Mouse (Mus musculus) hindbrain, embryonic 11.5 days (tissue): ENCODE measurements around the gene Lgals3bp. TPM values are rescaled to one million over a fixed set of nuclear protein-coding genes. Genes with fewer than 3 reads are reported as not detected.

Source experiments
- ATAC-seq: fragments of 200-750 bp; cut with Nextera tagmentation; 2 replicates; pipeline ENCODE4 v1.8.0; 2017; ENCODE audit warnings: mild to moderate bottlenecking, moderate TSS enrichment, moderate library complexity; ENCODE audit not compliant: low FRiP score
- DNase-seq: peaks from one replicate; pipeline ENCODE4 v3.0.0-alpha.2; 2015; ENCODE audit warnings: low spot score
- H3K27ac ChIP-seq: fragments of 300-500 bp; sonication (generic); 2 replicates; pipeline ENCODE4 v1.5.1; 2014; ENCODE audit warnings: mild to moderate bottlenecking, low read depth, low read length
- H3K27me3 ChIP-seq: fragments of 300-500 bp; sonication (generic); 2 replicates; pipeline ENCODE4 v1.6.1; 2014; ENCODE audit warnings: mild to moderate bottlenecking, low read length, moderate library complexity, mixed read lengths; ENCODE audit not compliant: control insufficient read depth, insufficient read depth
- H3K36me3 ChIP-seq: fragments of 300-500 bp; sonication (generic); 2 replicates; pipeline ENCODE4 v1.6.1; 2014; ENCODE audit warnings: mild to moderate bottlenecking, low read length, moderate library complexity, mixed read lengths; ENCODE audit not compliant: control insufficient read depth, insufficient read depth
- H3K4me1 ChIP-seq: fragments of 300-500 bp; sonication (generic); replicated peaks from 2 replicates; pipeline ENCODE4 v1.6.1; 2014; ENCODE audit warnings: low read length, mixed read lengths; ENCODE audit not compliant: control insufficient read depth, insufficient read depth
- H3K4me2 ChIP-seq: fragments of 300-500 bp; sonication (generic); replicated peaks from 2 replicates; pipeline ENCODE4 v1.6.1; 2014; ENCODE audit warnings: mild to moderate bottlenecking, low read depth, low read length
- H3K4me3 ChIP-seq: fragments of 300-500 bp; sonication (generic); 2 replicates; pipeline ENCODE4 v1.5.1; 2014; ENCODE audit warnings: low read depth, low read length
- H3K9ac ChIP-seq: fragments of 300-500 bp; sonication (generic); 2 replicates; pipeline ENCODE4 v1.6.1; 2014; ENCODE audit warnings: low read depth, low read length
- H3K9me3 ChIP-seq: fragments of 300-500 bp; sonication (generic); 2 replicates; pipeline ENCODE4 v1.6.1; 2016; ENCODE audit warnings: low read length; ENCODE audit not compliant: control insufficient read depth
- WGBS: fragments of 180-500 bp; shearing (Covaris S2); extraction: QIAGEN DNeasy Blood & Tissue Kit; methylation state at CpG from one replicate; pipeline ENCODE4 v1.1.7; 2014; 5-methylcytosine and 5-hydroxymethylcytosine counted together
- polyA plus RNA-seq: library from polyadenylated mRNA; unstranded; fragments of >200 nt; fragmentation: Nextera tagmentation; extraction: Ambion mirVana; gene quantifications from 2 replicates; pipeline ENCODE4 v1.2.1, GENCODE M21; 2014

The Lgals3bp gene
- polyA plus RNA-seq, 1 experiment from 2014 or later = 2.7 TPM

DNA sequence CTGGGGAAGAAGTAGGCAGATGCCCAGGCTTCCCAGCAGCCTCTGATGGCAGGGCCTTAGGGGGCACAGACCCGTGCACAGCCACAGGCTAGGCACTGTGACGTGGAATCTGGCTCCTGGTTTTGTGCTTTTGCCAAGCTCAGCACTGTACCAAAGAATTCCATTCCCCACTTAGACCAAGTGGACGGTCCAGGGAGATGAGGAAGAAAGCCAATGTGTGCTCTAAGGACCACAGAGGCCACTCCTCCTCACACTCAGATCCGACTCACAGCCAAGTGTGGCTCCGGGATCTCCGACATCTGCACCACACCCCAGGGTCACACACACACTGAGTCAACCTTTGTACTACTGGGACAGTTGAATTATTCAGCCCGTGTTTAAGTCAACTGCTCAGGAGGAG is 14.2 kb upstream of the Lgals3bp start:
- no peak overlapping the region for H3K4me2 ChIP-seq
- no peaks in the 10 kb centered on the region for H3K36me3 ChIP-seq
- 87% methylated on average over 7 of the region's 7 CpGs for WGBS
- no peak overlapping the region for H3K27ac ChIP-seq
- H3K9ac ChIP-seq = no peak overlapping the region
- no peak for DNase-seq
- no peaks in the 10 kb centered on the region for H3K9me3 ChIP-seq
- ATAC-seq = no peak
- H3K4me3 ChIP-seq = no peak overlapping the region
- H3K27me3 ChIP-seq = no peaks in the 10 kb centered on the region
- H3K4me1 ChIP-seq = peaks cover 6% of the 10 kb centered on the region; the same call in 1 of the 2 replicates

DNA sequence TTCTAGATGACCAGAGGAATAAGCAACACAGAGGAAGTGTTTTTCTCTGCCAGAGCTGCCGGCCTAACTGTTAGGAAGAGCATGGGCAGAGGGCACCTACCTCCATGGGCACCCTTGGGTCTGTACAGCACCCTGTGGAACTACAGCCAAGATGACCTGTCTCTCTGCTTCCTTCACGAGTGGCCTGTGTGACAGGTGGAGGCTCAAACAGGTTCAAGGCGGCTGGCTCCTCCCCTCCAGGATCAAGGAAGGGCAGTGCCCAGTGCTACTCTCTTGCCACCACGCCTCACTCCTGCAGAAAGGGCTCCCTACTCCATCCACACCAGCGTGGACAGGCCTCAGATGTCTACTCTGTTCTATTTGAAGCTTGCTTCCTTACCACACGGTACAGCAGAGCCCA is 13.7 kb upstream of the Lgals3bp start:
- Histone ChIP-seq H3K36me3 (no peaks in the 10 kb centered on the region), H3K4me2 (no peak overlapping the region), H3K4me3 (no peak overlapping the region), H3K9ac (no peak overlapping the region), H3K27me3 (no peaks in the 10 kb centered on the region), H3K4me1 (peaks cover 6% of the 10 kb centered on the region; the same call in 1 of the 2 replicates), H3K9me3 (no peaks in the 10 kb centered on the region), H3K27ac (no peak overlapping the region)
- ATAC-seq = no peak
- 89% methylated on average over 6 of the region's 6 CpGs for WGBS
- DNase-seq = no peak

DNA sequence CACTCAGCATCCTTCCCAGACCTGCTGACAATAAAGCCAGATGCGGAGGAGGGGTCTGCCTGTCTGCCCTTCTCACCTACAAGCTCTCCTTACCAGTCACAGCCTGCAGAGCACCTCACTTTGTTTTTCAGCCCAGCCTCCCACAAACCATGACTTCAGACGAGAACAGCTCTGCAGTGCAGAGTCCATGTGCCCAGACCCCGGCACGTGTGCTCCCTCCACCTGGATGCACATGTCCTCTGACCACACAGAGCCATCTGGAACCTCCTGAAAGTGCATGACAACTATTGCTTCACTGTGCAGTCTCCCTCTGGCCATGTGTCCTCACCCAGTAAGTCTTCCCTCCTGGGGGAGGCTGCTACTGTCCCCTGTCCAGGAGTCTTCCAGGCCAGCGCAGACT is 12.4 kb upstream of the Lgals3bp start:
- Histone ChIP-seq H3K9ac (no peak overlapping the region), H3K9me3 (no peaks in the 10 kb centered on the region), H3K36me3 (no peaks in the 10 kb centered on the region), H3K4me2 (no peak overlapping the region), H3K4me3 (no peak overlapping the region), H3K27me3 (no peaks in the 10 kb centered on the region), H3K4me1 (peaks cover 5% of the 10 kb centered on the region; the same call in 1 of the 2 replicates), H3K27ac (no peak overlapping the region)
- ATAC-seq = no peak
- WGBS = 94% methylated on average over 5 of the region's 5 CpGs
- DNase-seq = no peak

DNA sequence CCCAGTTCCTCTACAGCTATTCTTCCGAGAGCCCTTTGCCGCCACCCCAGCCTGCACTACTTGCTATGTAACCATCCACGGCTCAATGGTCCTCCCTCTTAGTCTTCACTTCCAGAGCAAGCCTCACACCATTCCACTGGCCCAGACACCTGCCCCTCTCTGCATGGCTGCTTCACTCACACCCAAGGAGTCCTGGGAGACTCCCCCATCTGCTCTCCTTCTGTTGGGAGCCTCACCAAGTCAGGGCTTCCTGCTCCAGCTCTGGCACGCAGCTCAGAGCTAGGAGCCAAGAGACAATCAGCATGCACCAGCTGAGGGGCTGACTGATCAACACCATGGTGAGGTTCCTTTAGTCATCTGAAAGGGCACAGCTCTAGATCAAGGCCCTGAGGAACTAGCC is 11.2 kb upstream of the Lgals3bp start:
- DNase-seq = no peak
- WGBS = 87% methylated on average over 4 of the region's 4 CpGs
- no peak overlapping the region for H3K27ac ChIP-seq
- no peak overlapping the region for H3K9ac ChIP-seq
- no peaks in the 10 kb centered on the region for H3K36me3 ChIP-seq
- H3K4me3 ChIP-seq = no peak overlapping the region
- peaks cover 3% of the 10 kb centered on the region; the same call in 1 of the 2 replicates for H3K4me1 ChIP-seq
- no peaks in the 10 kb centered on the region for H3K9me3 ChIP-seq
- no peaks in the 10 kb centered on the region for H3K27me3 ChIP-seq
- no peak overlapping the region for H3K4me2 ChIP-seq
- ATAC-seq = no peak

- H3K9ac ChIP-seq = no peak overlapping the region
- no peaks in the 10 kb centered on the region for H3K9me3 ChIP-seq
- WGBS = 94% methylated on average over 2 of the region's 2 CpGs
- ATAC-seq (no peak), DNase-seq (no peak)
- no peaks in the 10 kb centered on the region for H3K36me3 ChIP-seq
- no peak overlapping the region for H3K4me3 ChIP-seq
- no peaks in the 10 kb centered on the region for H3K27me3 ChIP-seq
- H3K27ac ChIP-seq = no peak overlapping the region
- no peak overlapping the region for H3K4me2 ChIP-seq
- no peaks in the 10 kb centered on the region for H3K4me1 ChIP-seq
Measured at GRCm38 (mm10) chr11:118412601-118413000, 10.7 kb upstream of the Lgals3bp start.

- no peaks in the 10 kb centered on the region for H3K27me3 ChIP-seq
- no peak overlapping the region for H3K4me2 ChIP-seq
- no peak overlapping the region for H3K27ac ChIP-seq
- H3K4me3 ChIP-seq = no peak overlapping the region
- no peak overlapping the region for H3K9ac ChIP-seq
- H3K4me1 ChIP-seq = no peaks in the 10 kb centered on the region
- no peak for DNase-seq
- 89% methylated on average over 8 of the region's 8 CpGs for WGBS
- H3K9me3 ChIP-seq = no peaks in the 10 kb centered on the region
- no peak for ATAC-seq
- H3K36me3 ChIP-seq = 0 out of 2 replicates have a peak, but pooled peaks cover 5% of the 10 kb centered on the region
Measured at GRCm38 (mm10) chr11:118411271-118411670, 9.4 kb upstream of the Lgals3bp start.

DNA sequence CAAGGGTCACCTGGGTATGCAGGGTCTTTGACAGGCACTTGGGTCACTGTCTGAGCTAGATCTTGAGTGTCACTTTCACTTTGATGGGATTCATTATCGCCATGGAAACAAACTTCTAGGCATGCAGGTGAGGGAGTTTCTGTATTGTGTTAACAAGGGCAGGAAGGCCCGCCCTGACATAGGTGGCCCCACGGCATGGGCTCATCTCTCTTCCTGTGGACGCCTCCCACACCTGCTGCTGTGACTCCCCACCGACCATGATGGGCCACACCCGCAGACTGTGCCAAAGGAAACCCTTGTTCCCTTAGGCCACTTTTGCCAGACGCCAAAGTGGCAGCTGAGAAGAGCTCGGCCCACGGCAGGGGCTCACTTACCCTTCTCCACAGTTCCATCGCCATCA is 8.6 kb upstream of the Lgals3bp start:
- Histone ChIP-seq H3K9me3 (no peaks in the 10 kb centered on the region), H3K9ac (no peak overlapping the region), H3K4me3 (no peak overlapping the region), H3K27ac (no peak overlapping the region), H3K36me3 (0 out of 2 replicates have a peak, but pooled peaks cover 5% of the 10 kb centered on the region), H3K27me3 (no peaks in the 10 kb centered on the region), H3K4me1 (no peaks in the 10 kb centered on the region), H3K4me2 (no peak overlapping the region)
- no peak for DNase-seq
- 95% methylated on average over 10 of the region's 10 CpGs for WGBS
- no peak for ATAC-seq

- ATAC-seq (no peak), DNase-seq (no peak)
- H3K9me3 ChIP-seq = no peaks in the 10 kb centered on the region
- no peak overlapping the region for H3K4me3 ChIP-seq
- no peaks in the 10 kb centered on the region for H3K4me1 ChIP-seq
- 86% methylated on average over 1 of the region's 1 CpGs for WGBS
- no peak overlapping the region for H3K27ac ChIP-seq
- H3K27me3 ChIP-seq = no peaks in the 10 kb centered on the region
- H3K9ac ChIP-seq = no peak overlapping the region
- H3K36me3 ChIP-seq = 0 out of 2 replicates have a peak, but pooled peaks cover 5% of the 10 kb centered on the region
- no peak overlapping the region for H3K4me2 ChIP-seq
Measured at GRCm38 (mm10) chr11:118410073-118410444, 8.2 kb upstream of the Lgals3bp start.

- Histone ChIP-seq H3K27me3 (no peaks in the 10 kb centered on the region), H3K4me2 (no peak overlapping the region), H3K36me3 (0 out of 2 replicates have a peak, but pooled peaks cover 5% of the 10 kb centered on the region), H3K27ac (no peak overlapping the region), H3K4me1 (no peaks in the 10 kb centered on the region), H3K4me3 (no peak overlapping the region), H3K9ac (no peak overlapping the region), H3K9me3 (no peaks in the 10 kb centered on the region)
- DNase-seq (no peak), ATAC-seq (no peak)
- 88% methylated on average over 12 of the region's 12 CpGs for WGBS
Measured at GRCm38 (mm10) chr11:118409106-118410072, 7.5 kb upstream of the Lgals3bp start.
